Mouse (Mus musculus): Measurements from ENCODE around the gene Adam1b. TPM values are rescaled to one million over a fixed set of nuclear protein-coding genes. Genes with fewer than 3 reads are reported as not detected.

Gene Adam1b
- not detected in 2 replicates for total RNA-seq (2014; fragmentation: Nextera tagmentation)
- total RNA-seq (2017): 0.15 TPM in 1 of 2 replicates, not detected in the other

DNA sequence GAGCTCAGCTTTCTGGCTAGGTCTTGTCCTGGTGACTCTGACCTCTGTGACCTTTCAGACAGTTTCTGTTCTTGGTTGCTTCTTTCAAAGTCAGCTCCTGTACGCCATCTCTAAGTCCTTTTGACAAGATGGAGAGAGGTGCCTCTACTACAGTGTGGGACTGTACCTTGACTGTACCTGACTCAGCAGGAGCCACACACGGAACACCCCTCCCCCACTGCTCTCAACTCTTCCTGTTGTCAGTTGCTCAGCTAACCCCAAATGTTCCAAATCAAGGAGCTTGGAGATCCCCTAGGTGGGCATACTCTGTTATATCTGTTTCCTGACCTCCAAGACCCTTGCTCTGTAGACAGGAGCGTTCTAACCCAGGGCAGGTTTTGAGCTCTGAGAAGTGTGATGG lies at the start of gene Adam1b:
Gene Adam1b (minus strand): TSS at position 205 of the 400 bp plus-strand sequence.
- no peak for ATAC-seq (replicated peaks; ENCODE audit: poor library complexity, severe bottlenecking)

DNA sequence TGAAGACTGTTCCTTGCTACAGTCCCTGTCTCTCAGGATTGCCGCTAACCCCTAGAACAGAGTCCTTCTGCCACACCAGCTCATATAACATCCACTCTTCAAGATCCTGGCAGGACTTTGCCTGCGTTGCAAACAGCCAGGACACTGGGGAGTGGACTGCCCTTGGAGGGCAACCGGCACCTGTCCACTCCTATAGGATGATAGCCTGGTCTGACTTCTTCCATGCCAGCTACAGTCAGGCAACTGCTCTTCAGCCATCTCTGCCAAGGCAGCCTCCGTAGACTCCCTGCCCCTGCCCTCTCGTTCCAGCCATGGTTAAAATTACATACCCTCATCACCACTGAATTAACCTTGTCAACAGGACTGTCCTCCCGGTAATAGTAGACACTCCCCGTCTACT lies 46.0 kb upstream of the Adam1b start:
- ATAC-seq (replicated peaks; ENCODE audit: poor library complexity, severe bottlenecking): no peak

DNA sequence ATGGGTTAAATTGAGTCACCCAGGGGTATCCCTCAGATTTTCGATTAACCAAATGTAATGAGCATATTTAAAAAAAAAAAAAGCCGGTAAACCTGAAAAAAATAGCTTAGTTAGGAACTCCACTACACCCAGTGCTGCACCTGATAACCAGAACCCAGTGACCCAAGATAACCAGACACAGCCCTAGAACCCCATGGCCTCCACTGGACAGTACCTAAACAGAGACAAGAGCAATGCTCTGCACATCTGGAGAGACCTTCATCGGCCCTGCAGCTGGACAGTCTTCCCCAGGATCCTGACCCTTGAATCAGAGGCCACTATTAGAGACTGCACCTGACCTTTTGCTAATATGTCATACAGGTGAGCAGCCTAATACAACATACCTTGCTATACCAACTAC lies 43.8 kb upstream of the Adam1b start:
- ATAC-seq (replicated peaks; ENCODE audit: poor library complexity, severe bottlenecking): no peak

DNA sequence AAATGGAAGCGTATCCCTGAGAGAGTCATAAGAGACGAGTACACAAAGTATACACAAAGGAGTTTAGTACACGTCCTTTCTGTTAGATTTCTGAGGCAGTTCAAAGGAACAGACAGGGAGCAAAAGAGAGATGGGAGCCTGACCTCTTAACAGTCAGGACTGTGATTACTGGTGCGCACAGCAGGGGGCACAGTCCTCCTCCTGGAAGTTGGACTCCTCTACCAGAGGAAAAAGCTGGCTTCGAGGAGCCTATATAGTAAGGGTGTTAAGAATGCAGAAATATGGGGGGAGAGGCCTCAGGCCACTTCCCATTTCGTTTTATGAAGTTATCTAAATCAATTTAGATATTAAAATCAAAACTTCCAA lies 43.3 kb upstream of the Adam1b start:
- peak; percentile 74 for ATAC-seq (replicated peaks; ENCODE audit: poor library complexity, severe bottlenecking)

DNA sequence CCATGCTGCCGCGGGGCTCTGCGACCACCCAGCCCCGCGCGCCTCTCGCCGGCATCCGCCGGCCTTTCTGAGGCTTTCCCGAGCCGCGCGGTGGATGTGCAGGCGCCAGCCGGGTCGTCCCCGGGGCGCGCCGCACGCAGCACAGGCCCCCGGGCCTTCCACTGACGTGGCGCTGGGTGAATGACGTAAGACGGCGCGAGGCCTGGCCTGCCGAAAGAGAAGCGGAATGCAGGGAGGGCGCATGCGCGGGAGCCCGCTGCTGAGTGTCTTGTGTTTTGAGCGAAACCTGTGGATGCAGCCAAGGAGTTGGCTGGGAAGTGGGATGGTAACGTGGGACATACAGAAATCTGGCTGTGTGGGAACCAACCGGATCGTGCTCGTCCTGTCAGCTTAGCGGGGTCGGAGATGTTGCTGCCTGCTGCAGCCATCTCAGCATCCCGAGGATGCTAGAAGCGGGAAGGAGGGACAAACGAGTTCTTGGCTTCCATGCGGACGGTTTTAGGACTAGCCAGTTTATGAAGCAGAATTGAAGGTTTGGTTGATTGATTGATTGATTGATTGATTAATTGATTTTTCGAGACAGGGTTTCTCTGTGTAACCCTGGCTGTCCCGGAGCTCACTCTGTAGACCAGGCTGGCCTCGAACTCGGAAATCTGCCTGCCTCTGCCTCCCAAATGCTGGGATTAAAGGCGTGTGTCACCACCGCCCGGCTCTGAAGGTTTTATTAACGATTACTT lies 42.7 kb upstream of the Adam1b start, which contains the start of gene Mapkapk5:
Gene Mapkapk5 (minus strand): TSS at position 113 of the 737 bp plus-strand sequence.
- ATAC-seq (replicated peaks; ENCODE audit: poor library complexity, severe bottlenecking): peak; percentile 84

DNA sequence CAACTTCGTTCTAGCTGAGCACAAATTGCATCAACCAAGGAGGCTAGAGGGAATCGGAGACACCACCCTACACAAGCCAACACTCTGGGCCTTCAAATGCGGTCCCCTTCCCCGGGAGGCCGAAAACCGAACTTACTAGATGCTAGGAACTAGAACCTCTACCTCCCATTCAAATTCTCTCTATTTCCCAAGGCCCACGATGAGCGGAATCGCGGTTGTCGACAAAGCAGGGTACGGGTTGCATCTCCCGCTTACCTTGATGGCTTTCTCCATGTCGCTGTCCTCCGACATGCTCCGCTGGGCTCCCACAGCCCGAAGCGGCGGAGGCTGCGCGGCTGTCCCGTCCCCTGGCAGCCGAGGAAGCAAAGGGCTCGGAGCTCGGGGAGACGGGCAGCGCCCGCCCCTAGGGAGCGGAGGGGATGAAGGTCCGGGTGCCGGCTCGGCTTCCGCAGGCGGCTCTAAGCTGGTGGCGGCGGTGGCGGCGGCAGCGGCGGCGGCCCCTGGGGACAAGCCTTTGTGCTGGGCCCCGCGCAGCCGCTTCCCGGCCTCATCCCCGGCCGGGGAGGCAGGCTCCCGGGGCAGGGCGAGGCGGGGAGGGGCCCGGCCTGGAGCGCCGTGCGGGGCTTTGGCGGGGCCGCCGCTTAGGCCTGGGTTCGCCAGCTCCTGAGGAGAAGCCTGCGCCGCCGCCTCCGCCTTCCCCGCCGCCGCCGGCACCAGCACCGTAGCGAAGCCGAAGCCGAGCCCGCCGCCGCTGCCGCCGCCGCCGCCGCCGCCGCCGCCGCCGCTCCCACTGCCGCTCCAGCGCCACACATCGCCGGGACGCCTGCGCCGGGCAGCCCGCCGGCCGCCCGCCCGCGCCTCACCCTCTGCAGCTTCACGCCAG lies 41.9 kb upstream of the Adam1b start, which contains the start of the genes Adam1a and Gm42878:
Gene Adam1a (minus strand): TSS at position 573 of the 883 bp plus-strand sequence.
Gene Gm42878 (minus strand): TSS at position 573 of the 883 bp plus-strand sequence.
- peak; percentile 20 for ATAC-seq (replicated peaks; ENCODE audit: poor library complexity, severe bottlenecking)

DNA sequence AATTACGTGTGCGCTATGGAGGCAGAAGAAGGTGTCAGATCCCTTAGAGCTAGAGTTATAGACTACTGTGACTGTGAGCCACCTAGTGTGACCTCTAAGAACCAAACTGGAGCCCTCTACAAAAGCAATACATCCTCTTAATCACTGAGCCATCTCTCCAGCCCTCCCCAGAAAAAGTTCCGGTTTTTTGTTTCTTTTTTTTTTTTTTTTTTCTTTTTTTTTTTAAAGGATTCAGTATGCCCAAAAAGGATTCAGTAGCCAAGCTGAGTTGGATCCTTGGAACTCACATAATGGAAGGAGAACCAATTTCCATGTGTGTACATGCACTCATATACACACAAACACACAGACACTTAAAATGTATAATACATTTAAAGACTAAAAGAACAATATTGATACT lies 40.1 kb upstream of the Adam1b start:
- no peak for ATAC-seq (replicated peaks; ENCODE audit: poor library complexity, severe bottlenecking)

DNA sequence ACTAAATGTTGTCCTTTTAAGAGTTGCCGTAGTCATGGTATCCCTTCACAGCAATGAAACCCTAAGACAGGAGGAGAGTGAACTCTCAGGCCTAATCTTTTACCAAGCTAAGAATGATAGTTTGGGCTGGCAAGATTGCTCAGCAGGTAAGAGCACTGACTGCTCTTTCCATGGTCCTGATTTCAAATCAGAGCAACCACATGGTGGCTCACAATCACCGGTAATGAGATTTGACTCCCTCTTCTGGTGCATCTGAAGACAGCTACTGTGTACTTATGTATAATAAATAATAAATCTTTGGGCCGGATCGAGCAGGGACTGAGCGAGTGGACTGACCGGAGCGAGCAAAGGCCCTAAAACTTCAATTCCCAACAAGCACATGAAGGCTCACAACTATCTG lies 38.0 kb upstream of the Adam1b start:
- no peak for ATAC-seq (replicated peaks; ENCODE audit: poor library complexity, severe bottlenecking)

DNA sequence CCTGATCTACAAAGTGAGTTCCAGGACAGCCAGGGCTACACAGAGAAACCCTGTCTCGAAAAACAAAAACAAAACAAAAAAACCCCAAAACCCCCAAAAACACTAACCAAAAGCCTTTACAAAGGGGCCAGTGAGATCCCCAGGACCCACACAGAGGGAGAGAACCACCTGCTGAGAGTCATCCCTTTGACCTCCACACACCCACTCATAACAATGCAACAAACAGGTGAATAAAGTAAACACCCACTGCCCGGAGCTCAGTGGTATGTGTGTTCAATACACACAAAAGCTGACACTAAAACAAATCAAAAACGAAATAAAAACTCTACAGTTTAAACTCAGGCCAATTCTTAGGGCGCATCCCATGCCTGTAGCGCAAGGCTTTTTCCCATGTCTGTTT lies 36.8 kb upstream of the Adam1b start:
- no peak for ATAC-seq (replicated peaks; ENCODE audit: poor library complexity, severe bottlenecking)

DNA sequence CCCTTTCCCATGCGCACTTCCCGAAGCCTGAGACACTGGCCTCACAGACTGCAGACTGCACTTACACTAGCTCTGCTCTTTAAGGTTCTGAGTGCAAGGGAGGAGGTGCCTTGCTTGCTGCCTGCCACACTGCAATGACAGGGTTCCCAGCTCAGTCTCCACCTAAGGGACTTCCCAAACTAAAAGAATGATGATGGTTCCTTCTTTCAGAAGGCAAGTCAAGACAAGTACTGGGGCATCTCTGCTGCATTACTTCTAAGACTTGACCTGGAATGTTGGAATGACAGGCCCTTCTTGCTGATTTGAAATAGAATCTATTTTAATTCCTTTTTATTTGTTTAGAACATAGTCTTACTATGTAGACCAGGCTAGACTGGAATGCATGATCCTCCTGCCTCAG lies 34.4 kb upstream of the Adam1b start:
- no peak for ATAC-seq (replicated peaks; ENCODE audit: poor library complexity, severe bottlenecking)

DNA sequence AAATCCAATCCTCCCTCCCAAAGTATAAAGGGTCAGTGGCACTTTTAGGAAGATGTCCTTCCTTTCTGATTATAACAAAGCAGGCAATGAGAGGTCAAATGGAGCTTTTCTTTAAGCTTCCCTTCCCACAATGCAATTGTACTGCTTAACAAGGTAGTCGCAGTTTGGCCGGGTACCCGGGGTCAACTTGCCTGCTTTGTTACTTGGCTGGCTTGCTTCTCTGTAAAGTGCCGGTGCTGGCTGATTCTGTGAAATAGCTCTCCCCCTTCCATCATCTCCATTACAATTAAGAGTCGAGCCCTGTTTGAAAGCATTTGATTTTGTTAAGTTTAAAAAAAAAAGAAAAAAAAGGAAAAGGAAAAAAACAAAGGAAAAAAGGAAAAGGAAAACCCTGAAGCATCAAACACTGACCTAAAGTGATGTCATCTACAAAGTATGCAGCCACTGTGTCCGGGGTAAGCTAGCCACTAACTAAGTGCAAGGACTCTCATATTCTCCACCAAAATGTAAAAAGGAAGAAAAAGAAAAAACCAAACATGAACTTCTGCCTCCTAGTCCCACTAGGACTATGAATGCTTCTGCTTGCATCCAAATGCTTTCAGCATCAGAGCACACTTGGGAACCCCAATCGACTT lies 33.8 kb upstream of the Adam1b start:
- no peak for ATAC-seq (replicated peaks; ENCODE audit: poor library complexity, severe bottlenecking)

DNA sequence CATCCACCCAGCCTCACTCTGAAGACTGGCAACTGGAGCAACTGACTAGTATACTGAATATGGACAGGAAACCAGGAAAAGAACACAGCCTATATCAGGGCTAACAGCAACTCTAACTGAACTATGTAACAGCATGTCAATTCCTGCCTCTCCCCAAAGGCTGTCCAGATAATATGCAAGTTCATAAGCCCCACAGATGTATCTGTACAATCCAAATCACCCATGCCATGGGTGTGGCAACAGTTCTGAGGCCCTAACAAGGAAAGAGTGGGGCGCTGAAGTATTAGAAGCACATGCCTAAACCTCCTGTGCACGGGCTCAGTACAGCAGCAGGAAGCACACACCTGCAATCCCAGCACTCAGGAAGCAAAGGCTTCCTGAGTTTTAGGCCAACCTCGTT lies 31.9 kb upstream of the Adam1b start:
- no peak for ATAC-seq (replicated peaks; ENCODE audit: poor library complexity, severe bottlenecking)

DNA sequence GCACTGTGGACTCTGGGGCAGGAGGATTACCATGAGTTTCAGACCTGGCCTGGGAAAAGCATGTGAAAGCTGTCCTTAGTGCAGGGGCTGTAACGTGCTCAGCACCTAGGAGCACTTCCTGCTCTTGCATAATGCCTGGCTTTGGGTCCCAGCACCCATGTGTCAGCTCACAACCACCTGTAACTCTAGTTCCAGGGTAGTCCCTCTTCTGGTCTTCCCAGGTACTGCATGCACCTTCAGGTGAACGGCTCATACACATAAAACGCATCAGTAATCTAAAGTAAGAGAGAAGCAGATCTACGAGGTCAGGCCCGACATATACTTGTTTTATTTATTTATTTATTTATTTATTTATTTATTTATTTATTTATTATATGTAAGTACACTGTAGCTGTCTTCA lies 31.3 kb upstream of the Adam1b start:
- peak; percentile 53; the same call in 1 of the 2 replicates for ATAC-seq (replicated peaks; ENCODE audit: poor library complexity, severe bottlenecking)

DNA sequence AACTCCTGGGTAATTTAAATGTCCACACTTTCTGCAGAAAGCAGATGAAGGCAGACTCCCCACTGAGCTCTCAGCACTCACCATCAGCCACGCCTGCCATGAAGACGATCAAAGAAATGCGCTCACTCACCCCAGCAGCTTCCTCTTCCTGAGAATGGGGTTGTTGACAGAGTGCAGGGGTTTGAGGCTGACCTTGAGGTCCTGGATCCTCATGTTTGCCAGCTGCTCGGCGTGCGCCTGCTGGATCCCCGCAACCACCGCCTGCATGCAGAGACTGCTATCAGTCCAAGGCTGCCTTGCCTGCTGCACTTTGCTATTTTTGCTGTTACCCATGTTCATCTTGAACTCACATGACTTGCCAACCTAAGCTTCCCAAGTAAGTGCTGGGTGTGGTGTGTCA lies 23.7 kb upstream of the Adam1b start:
- ATAC-seq (replicated peaks; ENCODE audit: poor library complexity, severe bottlenecking): no peak

DNA sequence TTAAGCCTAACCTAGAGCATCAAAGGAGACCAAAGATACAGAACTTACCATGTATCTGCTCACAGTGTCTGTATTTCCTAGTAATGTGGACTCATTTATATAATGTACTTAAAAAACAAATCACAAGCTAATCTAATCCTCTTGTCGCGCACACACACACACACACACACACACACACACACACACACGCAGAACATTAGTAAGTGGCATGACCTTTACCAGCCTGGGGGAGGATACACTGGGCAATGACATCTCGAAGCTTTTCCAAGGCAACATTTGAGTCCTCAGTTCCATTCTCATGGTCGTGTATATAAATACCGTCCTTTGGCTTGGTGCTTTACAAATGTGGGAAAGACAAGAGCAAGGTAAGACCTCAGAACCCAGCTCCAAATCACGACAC lies 23.3 kb upstream of the Adam1b start:
- no peak for ATAC-seq (replicated peaks; ENCODE audit: poor library complexity, severe bottlenecking)

DNA sequence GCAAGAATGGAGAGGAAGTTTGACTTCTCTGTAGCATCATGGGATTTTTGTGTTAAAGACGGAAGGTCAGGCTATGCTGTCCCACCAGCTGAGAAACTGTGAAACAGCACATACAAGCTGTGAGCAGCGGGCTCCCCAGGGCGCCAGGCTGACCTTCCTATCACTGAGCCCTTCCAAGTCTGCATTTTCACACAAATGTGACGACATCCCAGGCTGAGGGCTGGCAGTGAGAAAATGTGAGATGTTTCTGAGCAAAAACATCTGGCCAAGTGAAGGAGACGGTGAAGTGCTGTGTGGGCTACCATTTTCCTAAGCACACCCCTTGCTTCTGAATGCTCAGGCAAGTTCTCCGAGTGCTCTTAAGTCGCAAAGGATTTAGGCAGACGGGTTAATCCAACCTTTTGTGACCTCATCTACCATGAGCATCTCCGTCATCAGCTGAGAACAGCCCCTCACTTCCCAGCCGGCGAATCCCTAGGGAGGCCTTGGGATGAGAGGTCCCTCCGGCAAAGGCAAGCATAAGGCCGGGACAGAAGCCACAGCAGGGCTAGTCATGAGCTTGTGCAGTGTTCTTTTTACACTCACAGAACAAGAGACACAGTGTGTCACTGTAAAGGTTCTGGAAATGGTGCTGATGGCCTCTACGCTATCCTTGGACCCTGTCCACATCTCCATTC lies 22.7 kb upstream of the Adam1b start:
- no peak for ATAC-seq (replicated peaks; ENCODE audit: poor library complexity, severe bottlenecking)

DNA sequence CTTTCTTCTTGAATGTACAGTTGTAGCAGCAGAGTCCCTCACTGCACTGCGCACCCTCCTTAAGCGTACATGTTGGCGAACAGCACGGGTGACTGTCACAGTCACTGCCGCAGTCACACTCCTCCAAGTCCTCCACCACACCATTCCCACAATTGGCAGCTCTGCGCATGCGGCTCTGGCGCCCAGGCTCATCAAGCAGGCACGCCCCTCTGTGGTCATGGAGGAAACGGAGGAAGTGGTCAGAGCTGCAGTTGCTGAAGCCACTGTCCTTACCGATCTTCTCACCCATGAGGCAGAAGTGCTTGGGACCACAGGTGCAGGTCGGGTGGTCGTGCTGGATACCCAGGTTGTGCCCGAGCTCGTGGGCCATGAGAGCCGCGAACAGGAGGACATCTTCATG lies 16.5 kb upstream of the Adam1b start:
- peak; percentile 93 for ATAC-seq (replicated peaks; ENCODE audit: poor library complexity, severe bottlenecking)

DNA sequence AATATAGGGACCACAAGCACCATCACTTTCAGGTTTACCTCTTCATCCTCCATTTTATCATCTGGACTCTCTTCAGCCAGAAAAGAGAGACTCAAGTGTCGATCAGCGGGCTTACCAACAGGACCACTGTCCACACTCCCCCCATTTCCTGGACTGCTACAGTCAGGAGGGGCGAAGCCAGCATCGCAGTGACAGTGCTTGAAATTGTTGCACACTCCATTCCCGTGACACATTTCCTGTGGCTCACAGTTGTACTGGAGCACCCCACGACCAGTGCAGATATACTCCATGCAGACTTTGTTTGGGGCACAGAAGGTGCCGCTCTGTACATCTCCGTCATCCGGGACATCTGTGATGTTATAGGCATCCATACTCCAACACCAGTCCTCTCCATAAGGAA lies 15.7 kb upstream of the Adam1b start:
- peak; percentile 64 for ATAC-seq (replicated peaks; ENCODE audit: poor library complexity, severe bottlenecking)

DNA sequence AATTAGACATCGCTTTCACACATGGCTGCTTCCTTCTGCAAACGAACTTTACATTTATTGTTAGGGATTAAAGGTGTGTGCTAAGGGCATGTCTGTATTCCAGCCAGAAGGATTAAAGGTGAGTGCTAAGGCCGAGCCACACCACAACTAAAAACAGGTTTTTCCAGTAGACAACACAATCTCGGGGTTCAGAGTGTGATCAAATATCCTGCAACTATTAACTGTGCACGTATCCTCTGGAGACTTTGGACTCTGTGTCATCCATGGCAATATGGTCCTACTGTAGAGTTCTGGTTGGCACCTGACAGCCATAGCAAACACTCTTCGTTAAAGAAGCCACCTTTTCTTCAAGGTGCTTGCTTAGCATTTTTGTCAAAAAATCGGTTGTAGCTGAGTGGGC lies 6.8 kb upstream of the Adam1b start:
- no peak for ATAC-seq (replicated peaks; ENCODE audit: poor library complexity, severe bottlenecking)

DNA sequence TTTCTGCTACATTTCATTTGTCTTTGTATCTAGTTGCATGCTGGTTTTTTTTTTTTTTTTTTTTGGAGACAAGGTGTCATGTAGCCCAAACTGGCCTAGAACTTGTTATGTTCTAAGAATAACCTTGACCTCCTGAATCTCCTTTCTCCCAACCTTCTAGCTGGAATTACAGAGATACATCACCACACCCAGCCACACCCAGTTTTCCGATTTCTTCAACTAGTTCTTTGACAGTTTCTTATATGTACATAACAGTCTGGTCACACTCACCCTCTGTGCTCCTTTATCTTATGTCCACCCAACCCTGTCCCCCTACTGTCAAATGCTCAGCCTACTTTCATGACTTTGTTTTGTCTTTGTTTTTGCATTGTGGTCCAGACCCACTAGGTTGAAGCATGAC lies 3.6 kb upstream of the Adam1b start:
- ATAC-seq (replicated peaks; ENCODE audit: poor library complexity, severe bottlenecking): no peak
